Mouse (Mus musculus) adrenal gland, postnatal 4 days (tissue): Measurements from ENCODE around the gene Spink4. TPM values are rescaled to one million over a fixed set of nuclear protein-coding genes. Genes with fewer than 3 reads are reported as not detected.
A peak's percentile ranks its signal among the peaks of the same experiment; 100 is the strongest.

Source experiments
- DNase-seq, 2 experiments: peaks; one replicate each; pipeline ENCODE4 v3.0.0; 2021 to 2022; ENCODE audit warnings: low spot score in 2 of 2, mixed read lengths in 2 of 2
- total RNA-seq, 2 experiments: library from RNA; stranded (reverse); gene quantifications; 2 replicates each; pipeline ENCODE4 v1.2.3; 2021

Spink4 gene
- total RNA-seq, 2 experiments from 2014 or later: 14.6 to 17.7 TPM

GRCm38 (mm10) chr4:40955942-40956341, 36.1 kb downstream of the Spink4 start:
- DNase-seq: no peak

GRCm38 (mm10) chr4:40963536-40963935, 43.7 kb downstream of the Spink4 start:
- no peak for DNase-seq

GRCm38 (mm10) chr4:40969161-40969560, 49.3 kb downstream of the Spink4 start:
- DNase-seq: no peak

- no peak for DNase-seq
Observed at GRCm38 (mm10) chr4:40969781-40970591, 50.1 kb downstream of the Spink4 start.

- no peak for DNase-seq
Observed at GRCm38 (mm10) chr4:40970592-40970841, 50.7 kb downstream of the Spink4 start.

- DNase-seq: peak; percentile 88 to 95
Observed at GRCm38 (mm10) chr4:40970842-40971701, 51.2 kb downstream of the Spink4 start, which contains the start of gene Nfx1. Nfx1 (plus strand) TSS chr4:40970906.

- DNase-seq: peak in 1 of 2 experiments; percentile 5
Observed at GRCm38 (mm10) chr4:40971744-40972143, 51.9 kb downstream of the Spink4 start.

GRCm38 (mm10) chr4:40974011-40974410, 54.2 kb downstream of the Spink4 start:
- DNase-seq: no peak

- no peak for DNase-seq
Observed at GRCm38 (mm10) chr4:40975678-40976077, 55.8 kb downstream of the Spink4 start.

GRCm38 (mm10) chr4:40976651-40977050, 56.8 kb downstream of the Spink4 start:
- DNase-seq: no peak

- no peak for DNase-seq
Observed at GRCm38 (mm10) chr4:40979430-40979829, 59.6 kb downstream of the Spink4 start.

Other genes starting within 250 kb of the Spink4 start
- gene Aptx, start 216.9 kb upstream of the Spink4 start, total RNA-seq: 10 to 100 TPM; 23.4 to 25.6 TPM
- 100 to 1,000 TPM; 227 to 253 TPM for gene Dnaja1, start 197.9 kb upstream of the Spink4 start, total RNA-seq
- 10 to 100 TPM; 75.6 to 78.8 TPM for gene Smu1, start 162.1 kb upstream of the Spink4 start, total RNA-seq
- 10 to 100 TPM; 90.1 to 98.1 TPM for gene B4galt1, start 66.0 kb upstream of the Spink4 start, total RNA-seq
- gene Bag1, start 28.2 kb downstream of the Spink4 start, total RNA-seq: 100 to 1,000 TPM; 225 to 228 TPM
- 10 to 100 TPM; 69.0 to 76.8 TPM for gene Chmp5, start 28.4 kb downstream of the Spink4 start, total RNA-seq
- gene Nfx1, start 50.9 kb downstream of the Spink4 start, total RNA-seq: 100 to 1,000 TPM; 107 to 110 TPM
- gene Aqp7, start 128.1 kb downstream of the Spink4 start, total RNA-seq: 10 to 100 TPM; 14.9 to 21.6 TPM
- 10 to 100 TPM in 1 of 2 experiments, under 1 TPM in 1; 0.51 to 14.1 TPM for gene Aqp3, start 178.1 kb downstream of the Spink4 start, total RNA-seq
- 10 to 100 TPM; 54.9 to 56.2 TPM for gene Nol6, start 204.4 kb downstream of the Spink4 start, total RNA-seq
- gene Ube2r2, start 215.7 kb downstream of the Spink4 start, total RNA-seq: 100 to 1,000 TPM; 123 to 128 TPM